Mouse (Mus musculus): ENCODE measurements around the gene Gm11492.

Gene Gm11492

DNA sequence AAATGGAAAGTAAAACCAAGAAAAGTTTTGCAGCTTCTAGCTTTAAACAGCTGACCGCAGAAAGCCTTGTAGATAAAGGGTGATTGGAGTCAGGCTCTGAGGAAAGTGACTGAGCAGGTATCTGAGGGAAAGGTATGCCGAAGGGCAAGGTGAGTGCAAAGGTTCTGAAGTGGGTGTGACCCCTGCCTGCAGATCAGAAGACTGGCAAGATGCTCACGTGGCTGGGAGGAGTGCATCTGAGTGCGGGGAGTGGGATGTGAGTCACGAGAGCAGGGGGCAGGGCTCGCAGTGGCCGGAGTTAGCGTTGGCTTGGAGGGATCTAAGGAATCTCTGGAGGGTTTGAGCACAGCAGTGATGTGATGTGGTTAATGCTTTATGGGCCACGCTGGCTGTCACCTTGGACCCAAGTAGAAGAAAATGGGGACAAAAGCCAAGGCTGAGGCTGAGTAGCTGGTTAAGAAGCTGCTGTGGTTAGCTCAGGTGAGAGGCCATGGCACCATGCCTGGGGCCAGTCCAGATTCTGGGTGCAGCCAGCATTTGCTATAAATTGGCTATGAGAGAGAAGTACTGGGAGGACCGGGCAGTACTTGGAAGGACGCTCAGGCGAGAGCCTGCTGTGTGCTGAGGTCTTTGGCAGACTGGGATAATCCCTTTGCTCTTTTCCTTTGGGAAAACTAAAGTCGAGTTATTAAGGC lies 33.1 kb downstream of the Gm11492 start:
- peak; percentile 88 for DNase-seq (ENCODE audit: low spot score)

DNA sequence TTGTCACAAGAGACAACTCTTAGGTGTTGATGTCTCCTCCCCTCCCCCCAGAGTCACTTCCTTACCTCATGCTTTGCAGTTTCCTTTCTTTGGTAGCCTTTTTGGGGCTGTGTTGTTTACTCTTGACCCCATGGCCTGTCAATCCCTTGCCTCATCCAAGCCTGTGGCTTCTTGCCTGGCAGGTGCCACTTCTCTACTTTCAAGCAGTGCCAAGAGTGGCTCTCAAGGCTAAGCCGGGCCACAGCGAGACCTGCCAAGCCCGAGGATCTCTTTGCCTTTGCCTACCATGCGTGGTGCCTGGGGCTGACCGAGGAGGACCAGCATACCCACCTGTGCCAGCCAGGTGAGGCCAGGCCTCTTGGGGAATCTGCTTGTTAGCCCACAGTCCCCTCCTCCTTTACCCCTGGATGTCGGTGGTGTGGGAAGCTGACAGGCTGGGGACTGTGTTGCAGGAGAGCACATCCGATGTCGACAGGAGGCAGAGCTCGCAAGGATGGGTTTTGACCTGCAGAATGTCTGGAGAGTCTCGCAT lies 33.9 kb downstream of the Gm11492 start:
- no peak for DNase-seq (ENCODE audit: low spot score)

- no peak for DNase-seq (ENCODE audit: low spot score)
These were observed 35.8 kb downstream of the Gm11492 start for GRCm38 (mm10) chr11:87602234-87602633.

- DNase-seq (ENCODE audit: low spot score), result no peak
These were observed 37.1 kb downstream of the Gm11492 start for GRCm38 (mm10) chr11:87603571-87603970.

GRCm38 (mm10) chr11:87609264-87609663 lies 42.8 kb downstream of the Gm11492 start:
- no peak for DNase-seq (ENCODE audit: low spot score)

- no peak for DNase-seq (ENCODE audit: low spot score)
These were observed 45.1 kb downstream of the Gm11492 start for GRCm38 (mm10) chr11:87611547-87611946.

- DNase-seq (ENCODE audit: low spot score), result no peak
These were observed 47.5 kb downstream of the Gm11492 start for GRCm38 (mm10) chr11:87613972-87614371.

DNA sequence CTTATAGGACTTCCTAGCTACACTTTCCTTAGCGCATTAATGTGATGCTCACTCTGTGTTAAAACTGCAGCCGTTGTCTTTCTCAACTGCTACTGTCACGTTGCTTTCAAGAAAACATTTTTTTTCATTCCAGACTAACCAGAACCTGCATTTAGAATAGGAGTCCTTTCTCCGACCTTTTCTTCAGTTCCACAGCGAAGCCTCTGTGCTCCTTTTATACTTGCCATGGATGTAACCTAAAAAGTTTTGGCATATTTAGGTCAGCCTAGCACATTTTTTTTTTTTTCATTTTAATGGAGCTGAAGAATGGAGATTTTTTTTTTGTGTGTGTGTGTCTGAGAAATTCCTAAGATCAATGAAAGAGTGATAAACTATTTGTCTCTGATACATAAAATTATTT lies 49.1 kb downstream of the Gm11492 start:
- no peak for DNase-seq (ENCODE audit: low spot score)

DNA sequence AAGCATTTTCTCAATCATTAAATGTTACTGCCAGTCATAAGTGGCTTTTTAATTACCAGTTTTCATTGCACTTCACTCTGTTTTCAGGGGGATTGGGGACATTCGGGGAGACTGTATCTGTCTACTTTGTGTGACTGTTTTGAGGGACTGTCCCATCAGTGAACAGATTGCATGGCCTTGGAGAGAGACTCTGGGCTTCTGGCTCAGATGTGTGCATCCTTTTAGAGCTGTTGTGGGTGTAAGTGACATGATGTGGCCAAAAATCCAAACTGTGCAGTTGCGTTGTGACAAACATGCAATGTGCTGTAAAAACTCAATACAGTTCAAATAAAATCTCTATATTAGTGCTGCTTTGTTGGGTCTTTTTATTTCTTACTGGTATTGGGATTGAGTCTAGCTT lies 49.5 kb downstream of the Gm11492 start:
- DNase-seq (ENCODE audit: low spot score), result no peak

GRCm38 (mm10) chr11:87616790-87617474 lies 50.5 kb downstream of the Gm11492 start, which contains the start of gene Hsf5:
Hsf5 (plus strand) TSS chr11:87617164.
- no peak for DNase-seq (ENCODE audit: low spot score)

DNA sequence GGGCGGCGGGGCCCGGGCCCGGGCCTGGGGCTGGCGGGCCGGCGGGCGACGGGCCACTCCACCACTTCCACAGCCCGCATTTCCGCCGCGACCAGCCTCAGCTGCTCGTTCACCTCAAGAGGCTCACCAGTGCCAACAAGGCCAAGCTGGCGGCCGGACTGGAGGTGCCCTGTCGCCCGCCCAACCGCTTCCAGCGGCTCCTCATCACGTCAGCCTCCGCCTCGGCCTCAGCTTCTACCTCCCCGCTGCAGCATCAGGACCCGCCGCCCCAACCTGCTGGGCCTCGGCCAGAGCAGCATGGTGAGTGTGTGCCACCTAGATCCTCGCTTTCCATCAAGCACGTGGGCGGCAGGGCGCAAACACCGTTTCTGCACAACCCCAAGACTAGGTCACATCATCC lies 51.2 kb downstream of the Gm11492 start:
- DNase-seq (ENCODE audit: low spot score), result no peak

All from yolk sac, embryonic 10.5 days (tissue).